Mouse (Mus musculus): Measurements from ENCODE around the gene Fth1. TPM values are rescaled to one million over a fixed set of nuclear protein-coding genes. Genes with fewer than 3 reads are reported as not detected.
"Not testable (repeated sequence)": the region's sequence is repeated elsewhere in the genome, so short reads cannot be mapped to it uniquely, and the experiment has no call there.

Fth1 gene
- polyA plus RNA-seq (2015; fragmentation: Nextera tagmentation; extraction: Ambion mirVana) = 1,798 and 1,858 TPM in 2 replicates

DNA sequence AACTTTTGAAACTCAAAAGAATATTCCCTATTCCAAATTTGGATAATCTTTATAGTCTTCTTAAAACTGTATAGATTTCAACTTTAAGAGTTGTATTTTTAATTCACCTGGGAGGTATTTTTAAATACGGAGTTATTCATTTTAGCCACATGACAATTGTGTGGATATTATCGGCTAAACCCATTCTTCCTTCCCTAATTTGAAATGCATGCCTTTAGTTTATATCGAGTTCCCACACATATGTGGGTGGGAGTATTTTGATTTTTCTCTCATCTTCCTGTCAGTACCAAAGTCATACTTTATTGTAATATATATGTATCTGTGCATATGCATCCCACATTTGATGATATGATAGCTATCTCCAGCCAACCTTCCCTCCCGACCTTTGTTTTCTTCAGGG lies at the start of gene Fth1:
Gene Fth1, plus strand, starts transcription at position 341 of the 400 bp plus-strand sequence.
- Histone ChIP-seq H3K27ac (replicated peaks) (no peak within 1 kb of the TSS), H3K36me3 (peaks cover 12% of the 10 kb centered on the region), H3K9ac (replicated peaks) (no peak within 1 kb of the TSS), H3K9me3 (replicated peaks) (no peaks in the 10 kb centered on the region), H3K4me2 (peak within 1 kb of the TSS; percentile 69; the same call in 1 of the 2 replicates), H3K27me3 (replicated peaks) (no peaks in the 10 kb centered on the region), H3K4me3 (replicated peaks) (no peak within 1 kb of the TSS), H3K4me1 (peaks cover 29% of the 10 kb centered on the region)
- ATAC-seq (ENCODE audit: low FRiP score) = no peak
- WGBS = 95% methylated on average over 4 of the region's 4 CpGs

DNA sequence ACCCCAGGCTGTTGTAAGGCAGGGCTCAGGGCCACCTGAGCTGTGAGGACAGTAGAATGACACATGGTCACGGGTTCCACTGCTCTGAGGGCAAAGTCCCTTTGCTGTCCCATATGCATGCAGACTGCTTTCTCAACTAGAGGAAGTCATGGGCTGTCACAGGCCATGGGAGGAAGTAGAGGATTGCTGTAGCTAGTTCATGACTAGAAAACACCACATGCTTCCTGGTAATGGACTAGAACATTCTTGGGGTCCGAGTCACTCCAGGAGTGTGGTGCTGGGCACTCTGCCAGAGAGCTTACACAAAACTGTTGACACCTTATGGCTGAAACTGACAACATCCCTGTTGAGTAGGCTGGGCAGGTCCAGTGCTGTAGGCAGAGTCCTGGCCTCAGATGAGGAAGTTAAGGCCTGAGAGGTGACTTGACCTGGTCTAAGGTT lies 49.2 kb upstream of the Fth1 start:
- not testable (repeated sequence) for H3K4me2 ChIP-seq; H3K4me1 ChIP-seq; H3K9ac ChIP-seq (replicated peaks); H3K27me3 ChIP-seq (replicated peaks); H3K4me3 ChIP-seq (replicated peaks); H3K27ac ChIP-seq (replicated peaks); H3K36me3 ChIP-seq; H3K9me3 ChIP-seq (replicated peaks); ATAC-seq (ENCODE audit: low FRiP score)
- 87% methylated on average over 2 of the region's 2 CpGs for WGBS

DNA sequence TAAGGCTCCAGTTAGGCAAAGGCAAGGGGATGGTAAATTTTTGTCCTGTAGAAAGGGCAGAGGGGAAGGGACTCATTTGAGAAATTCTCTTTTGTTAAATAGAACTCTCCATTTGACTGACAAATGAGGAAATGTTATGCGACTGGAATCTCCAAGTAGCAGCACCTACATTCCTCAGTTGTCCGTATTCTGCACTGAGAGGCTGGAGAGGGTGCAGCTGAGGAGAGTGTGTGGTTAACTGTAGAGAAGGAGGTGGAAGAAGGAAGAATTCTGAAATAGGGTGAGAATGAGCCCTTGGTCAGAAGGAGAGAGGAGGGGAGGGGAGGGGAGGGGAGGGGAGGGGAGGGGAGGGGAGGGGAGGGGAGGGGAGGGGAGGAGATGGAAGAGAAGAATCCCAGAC lies 46.5 kb upstream of the Fth1 start:
- WGBS = 86% methylated on average over 2 of the region's 2 CpGs
- no peak overlapping the region for H3K4me3 ChIP-seq (replicated peaks)
- no peak overlapping the region for H3K9ac ChIP-seq (replicated peaks)
- H3K9me3 ChIP-seq (replicated peaks) = no peaks in the 10 kb centered on the region
- no peak overlapping the region for H3K4me2 ChIP-seq
- H3K36me3 ChIP-seq = no peaks in the 10 kb centered on the region
- ATAC-seq (ENCODE audit: low FRiP score) = no peak
- H3K4me1 ChIP-seq = no peaks in the 10 kb centered on the region
- no peaks in the 10 kb centered on the region for H3K27me3 ChIP-seq (replicated peaks)
- H3K27ac ChIP-seq (replicated peaks) = no peak overlapping the region

GRCm38 (mm10) chr19:9936579-9936978 lies 43.8 kb upstream of the Fth1 start:
- no peak overlapping the region for H3K27ac ChIP-seq (replicated peaks)
- H3K9ac ChIP-seq (replicated peaks) = no peak overlapping the region
- no peaks in the 10 kb centered on the region for H3K36me3 ChIP-seq
- no peak overlapping the region for H3K4me2 ChIP-seq
- ATAC-seq (ENCODE audit: low FRiP score) = no peak
- no peak overlapping the region for H3K4me3 ChIP-seq (replicated peaks)
- H3K4me1 ChIP-seq = no peaks in the 10 kb centered on the region
- WGBS = 77% methylated on average over 5 of the region's 5 CpGs
- H3K9me3 ChIP-seq (replicated peaks) = no peaks in the 10 kb centered on the region
- H3K27me3 ChIP-seq (replicated peaks) = no peaks in the 10 kb centered on the region

GRCm38 (mm10) chr19:9937428-9937827 lies 43.0 kb upstream of the Fth1 start:
- Histone ChIP-seq H3K4me3 (replicated peaks) (no peak overlapping the region), H3K9ac (replicated peaks) (no peak overlapping the region), H3K4me2 (no peak overlapping the region), H3K27ac (replicated peaks) (no peak overlapping the region), H3K4me1 (no peaks in the 10 kb centered on the region), H3K9me3 (replicated peaks) (no peaks in the 10 kb centered on the region), H3K36me3 (no peaks in the 10 kb centered on the region), H3K27me3 (replicated peaks) (no peaks in the 10 kb centered on the region)
- no peak for ATAC-seq (ENCODE audit: low FRiP score)
- WGBS = 67% methylated on average over 5 of the region's 5 CpGs

GRCm38 (mm10) chr19:9938156-9938823 lies 42.1 kb upstream of the Fth1 start:
- no peak overlapping the region for H3K27ac ChIP-seq (replicated peaks)

DNA sequence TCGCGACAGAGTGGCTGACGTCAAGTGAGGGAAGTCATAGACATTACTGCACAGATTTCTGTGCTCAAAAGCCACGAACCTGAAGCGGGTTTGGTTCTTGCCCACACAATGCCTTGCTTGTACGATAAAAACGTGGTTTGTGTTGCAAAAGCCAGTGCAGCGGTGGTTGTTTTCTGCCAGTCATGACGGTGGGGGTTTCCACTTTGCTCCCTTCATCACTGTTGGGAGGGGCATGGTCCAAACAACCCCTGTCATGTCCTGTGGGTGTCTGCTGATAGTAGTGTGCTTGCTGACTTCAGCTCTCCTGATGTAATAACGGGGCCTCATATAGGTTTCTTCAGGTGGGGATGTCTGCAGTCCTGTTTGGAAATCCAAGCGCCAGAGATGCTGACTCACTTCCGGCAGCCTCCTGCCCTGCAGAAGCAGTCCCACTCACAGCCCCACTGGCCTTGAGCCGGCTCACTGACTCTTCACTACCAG lies 41.5 kb upstream of the Fth1 start:
- Histone ChIP-seq H3K4me3 (replicated peaks) (no peak overlapping the region), H3K4me2 (no peak overlapping the region), H3K4me1 (no peaks in the 10 kb centered on the region), H3K27me3 (replicated peaks) (no peaks in the 10 kb centered on the region), H3K9me3 (replicated peaks) (no peaks in the 10 kb centered on the region), H3K9ac (replicated peaks) (no peak overlapping the region), H3K27ac (replicated peaks) (no peak overlapping the region), H3K36me3 (no peaks in the 10 kb centered on the region)
- ATAC-seq (ENCODE audit: low FRiP score) = no peak
- WGBS = 79% methylated on average over 13 of the region's 13 CpGs

More at GRCm38 (mm10) chr19:9938156-9938823, 42.1 kb upstream of the Fth1 start:
- H3K4me3 ChIP-seq (replicated peaks) = no peak overlapping the region
- no peaks in the 10 kb centered on the region for H3K36me3 ChIP-seq
- no peaks in the 10 kb centered on the region for H3K4me1 ChIP-seq
- no peak for ATAC-seq (ENCODE audit: low FRiP score)
- H3K27me3 ChIP-seq (replicated peaks) = no peaks in the 10 kb centered on the region
- H3K9ac ChIP-seq (replicated peaks) = no peak overlapping the region
- H3K9me3 ChIP-seq (replicated peaks) = no peaks in the 10 kb centered on the region
- WGBS = 87% methylated on average over 6 of the region's 6 CpGs
- no peak overlapping the region for H3K4me2 ChIP-seq

DNA sequence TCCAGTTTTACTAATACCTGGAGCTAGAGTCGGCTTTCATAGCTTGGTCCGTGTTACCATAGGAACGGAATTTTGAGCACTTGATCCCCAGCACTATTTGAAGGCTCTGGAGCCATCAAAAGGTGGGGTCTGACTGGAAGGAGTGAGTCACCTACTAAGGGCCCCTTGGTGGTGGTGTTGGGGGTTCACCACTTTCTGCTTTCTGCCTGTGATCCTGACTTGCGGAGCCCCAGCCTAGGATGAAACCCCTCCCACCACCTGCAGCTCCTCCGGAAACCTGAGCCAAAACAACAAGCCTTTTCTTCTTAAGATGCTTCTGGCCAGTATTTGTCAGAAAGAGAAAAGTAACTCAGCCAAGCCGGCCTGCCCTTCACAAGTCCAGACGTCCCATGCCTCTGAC lies 40.6 kb upstream of the Fth1 start:
- Histone ChIP-seq H3K4me2 (no peak overlapping the region), H3K9ac (replicated peaks) (no peak overlapping the region), H3K4me3 (replicated peaks) (no peak overlapping the region), H3K36me3 (no peaks in the 10 kb centered on the region), H3K4me1 (no peaks in the 10 kb centered on the region), H3K27ac (replicated peaks) (no peak overlapping the region), H3K9me3 (replicated peaks) (no peaks in the 10 kb centered on the region), H3K27me3 (replicated peaks) (no peaks in the 10 kb centered on the region)
- 75% methylated on average over 7 of the region's 7 CpGs for WGBS
- ATAC-seq (ENCODE audit: low FRiP score) = no peak

DNA sequence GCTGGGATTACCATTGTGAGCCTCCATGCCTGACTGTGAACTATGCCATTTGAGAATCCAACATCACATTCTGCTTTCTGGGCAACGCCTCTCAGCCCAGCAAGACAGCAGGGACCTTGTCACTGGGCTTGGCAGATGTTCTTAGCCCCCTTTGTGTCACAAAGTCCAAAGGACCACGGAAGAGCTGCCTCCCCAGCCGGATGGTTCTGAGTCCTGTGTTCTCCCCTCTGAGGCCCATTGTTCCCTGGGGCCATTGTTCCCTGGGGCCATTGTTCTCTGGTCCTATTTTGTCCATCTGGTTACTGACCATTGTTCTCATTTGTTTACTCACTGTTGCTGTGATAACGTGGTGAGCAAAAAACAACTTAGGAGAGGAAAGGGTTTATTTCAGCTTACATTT lies 39.5 kb upstream of the Fth1 start:
- Histone ChIP-seq H3K4me2 (no peak overlapping the region), H3K36me3 (no peaks in the 10 kb centered on the region), H3K9me3 (replicated peaks) (no peaks in the 10 kb centered on the region), H3K4me3 (replicated peaks) (no peak overlapping the region), H3K9ac (replicated peaks) (no peak overlapping the region), H3K4me1 (no peaks in the 10 kb centered on the region), H3K27me3 (replicated peaks) (no peaks in the 10 kb centered on the region), H3K27ac (replicated peaks) (no peak overlapping the region)
- ATAC-seq (ENCODE audit: low FRiP score) = no peak
- WGBS = 12% methylated on average over 4 of the region's 4 CpGs

DNA sequence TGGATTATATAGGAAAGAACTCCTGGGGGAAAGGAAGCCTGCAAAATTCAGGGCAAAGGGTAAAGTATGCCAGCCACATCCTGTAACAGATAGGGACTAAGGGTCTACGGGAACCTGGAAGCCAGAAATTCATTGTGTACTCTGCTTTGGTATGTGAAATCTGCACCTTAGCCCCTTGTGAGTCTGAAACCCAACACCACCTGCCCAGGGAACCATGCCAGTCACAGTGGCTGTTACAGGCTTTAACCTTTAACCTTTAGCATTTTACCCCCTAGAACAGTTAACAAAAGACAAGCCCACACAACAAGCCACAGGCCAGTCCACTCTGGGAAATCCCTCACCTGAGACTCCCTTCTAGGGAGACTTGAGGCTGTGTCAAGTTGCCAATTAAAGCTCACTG lies 38.6 kb upstream of the Fth1 start:
- H3K27ac ChIP-seq (replicated peaks) = no peak overlapping the region
- 75% methylated on average over 1 of the region's 1 CpGs for WGBS
- H3K9me3 ChIP-seq (replicated peaks) = no peaks in the 10 kb centered on the region
- no peak overlapping the region for H3K9ac ChIP-seq (replicated peaks)
- no peak overlapping the region for H3K4me2 ChIP-seq
- H3K4me1 ChIP-seq = no peaks in the 10 kb centered on the region
- ATAC-seq (ENCODE audit: low FRiP score) = no peak
- H3K27me3 ChIP-seq (replicated peaks) = no peaks in the 10 kb centered on the region
- H3K4me3 ChIP-seq (replicated peaks) = no peak overlapping the region
- no peaks in the 10 kb centered on the region for H3K36me3 ChIP-seq

DNA sequence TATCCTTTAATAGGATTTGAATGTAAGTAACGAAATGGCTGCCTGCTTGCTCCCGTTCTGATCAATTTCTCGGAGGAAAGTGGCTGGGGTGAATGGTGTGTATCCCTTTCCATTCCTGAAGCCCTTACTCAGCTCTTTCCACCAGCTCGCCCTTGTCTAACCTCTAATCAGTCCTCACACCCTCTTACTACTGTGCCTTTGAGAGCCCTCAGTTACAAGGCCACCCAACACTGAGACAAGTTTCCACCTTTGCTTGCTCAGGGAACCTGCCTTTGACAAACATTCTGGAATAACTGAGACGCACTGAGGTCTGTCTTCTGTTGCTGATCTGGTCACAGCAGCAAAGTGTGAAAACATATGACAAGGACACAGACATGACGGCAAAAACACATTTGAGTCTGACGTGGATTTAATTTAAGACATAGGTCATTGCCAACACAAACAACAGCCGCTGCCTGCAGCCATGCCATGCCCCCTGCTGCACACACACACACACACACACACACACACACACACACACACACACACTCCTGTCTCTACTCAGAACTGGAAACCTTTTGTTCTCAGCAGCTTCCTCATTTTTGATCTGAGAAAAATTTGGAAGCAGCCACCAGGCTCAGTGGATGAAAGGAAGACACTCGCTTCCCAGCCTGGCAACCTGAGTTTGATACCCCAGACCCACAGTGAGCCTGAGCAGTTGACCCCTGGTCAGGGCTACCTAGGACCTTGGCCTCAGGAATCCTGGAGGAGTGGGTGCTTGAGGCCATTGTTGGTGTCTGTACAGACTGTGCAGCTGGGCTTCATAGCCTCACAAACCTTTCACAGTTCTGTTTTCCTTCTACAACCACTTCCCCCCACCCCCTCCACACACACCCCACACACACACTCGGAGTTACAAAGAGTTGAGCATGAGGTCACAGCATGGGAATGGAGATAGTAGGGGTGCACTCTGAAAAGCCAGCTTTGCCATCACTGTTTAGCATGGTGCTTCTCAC lies 37.6 kb upstream of the Fth1 start:
- no peak for ATAC-seq (ENCODE audit: low FRiP score)
- WGBS = 63% methylated on average over 10 of the region's 10 CpGs
- H3K4me1 ChIP-seq = no peaks in the 10 kb centered on the region
- no peaks in the 10 kb centered on the region for H3K36me3 ChIP-seq
- H3K9me3 ChIP-seq (replicated peaks) = no peaks in the 10 kb centered on the region
- no peaks in the 10 kb centered on the region for H3K27me3 ChIP-seq (replicated peaks)
- H3K27ac ChIP-seq (replicated peaks) = no peak overlapping the region
- H3K4me3 ChIP-seq (replicated peaks) = no peak overlapping the region
- H3K4me2 ChIP-seq = no peak overlapping the region
- H3K9ac ChIP-seq (replicated peaks) = no peak overlapping the region

All from neural tube, embryonic 15.5 days (tissue).